Mouse (Mus musculus) small intestine, adult 2 months (tissue): ENCODE measurements around the gene Atad2b. TPM values are rescaled to one million over a fixed set of nuclear protein-coding genes. Genes with fewer than 3 reads are reported as not detected.

Experiments used
- H3K27ac ChIP-seq: fragments of 200-500 bp; 2 replicates; pipeline ENCODE4 v1.5.1; 2012; ENCODE audit warnings: low read depth, low read length, control low read depth, inconsistent platforms; ENCODE audit not compliant: insufficient read depth
- H3K27me3 ChIP-seq: fragments of 200-500 bp; 2 replicates; pipeline ENCODE4 v1.6.1; 2012; ENCODE audit warnings: mild to moderate bottlenecking, moderate library complexity, low read length, inconsistent platforms; ENCODE audit not compliant: control insufficient read depth, insufficient read depth
- H3K36me3 ChIP-seq: fragments of 200-500 bp; 2 replicates; pipeline ENCODE4 v1.6.1; 2012; ENCODE audit warnings: mild to moderate bottlenecking, low read length, control low read depth, inconsistent platforms; ENCODE audit not compliant: control insufficient read depth, insufficient read depth
- H3K4me1 ChIP-seq: fragments of 200-500 bp; 2 replicates; pipeline ENCODE4 v1.6.1; 2012; ENCODE audit warnings: low read length, inconsistent platforms, mixed read lengths; ENCODE audit not compliant: control insufficient read depth, insufficient read depth, insufficient read length
- H3K4me3 ChIP-seq: fragments of 200-500 bp; 2 replicates; pipeline ENCODE4 v1.5.1; 2012; ENCODE audit warnings: low read depth, mild to moderate bottlenecking, control low read depth, inconsistent platforms, low read length, moderate library complexity
- CTCF ChIP-seq: fragments of 200-500 bp; IDR thresholded peaks from 2 replicates; pipeline ENCODE4 v1.5.1; 2012; ENCODE audit warnings: low read depth, mild to moderate bottlenecking, control low read depth, inconsistent platforms, low read length, moderate library complexity, mixed read lengths; ENCODE audit not compliant: insufficient replicate concordance, insufficient read length; ENCODE audit errors: extremely low read depth
- POLR2A ChIP-seq: fragments of 200-500 bp; IDR thresholded peaks from 2 replicates; pipeline ENCODE4 v1.6.1; 2012; ENCODE audit warnings: low read depth, mild to moderate bottlenecking, control low read depth, inconsistent platforms, low read length, moderate library complexity
- WGBS: fragments of 180-500 bp; shearing (Covaris S2); methylation state at CpG from one replicate; pipeline ENCODE4 v1.1.7; 2018; 5-methylcytosine and 5-hydroxymethylcytosine counted together
- polyA plus RNA-seq: library from polyadenylated mRNA; depleted of rRNA; stranded (reverse); fragments of >200 nt; gene quantifications from 2 replicates; pipeline ENCODE4 v1.2.3, GENCODE M21; 2012

Gene Atad2b
- polyA plus RNA-seq, 1 experiment = 19.7 TPM

DNA sequence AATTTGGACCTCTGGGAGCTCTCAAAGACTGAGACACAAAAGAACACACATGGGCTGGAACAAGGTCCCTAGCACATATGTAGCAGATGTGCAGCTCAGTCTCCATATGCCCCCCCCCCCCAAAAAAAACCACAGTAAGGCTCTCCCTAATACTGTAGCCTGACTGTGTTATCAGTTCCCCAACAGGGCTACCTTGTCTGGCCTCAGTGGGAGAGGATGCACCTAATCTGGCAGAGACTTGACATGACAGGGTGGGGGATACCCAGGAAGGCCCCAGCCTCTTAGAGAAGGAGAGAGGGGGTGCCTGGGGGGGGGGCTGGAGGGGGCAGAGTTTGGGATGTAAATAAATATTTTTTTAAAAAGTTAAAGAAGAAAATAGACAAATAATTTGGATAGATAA is 28.4 kb upstream of the Atad2b start:
- Histone ChIP-seq H3K4me1 (no peaks in the 10 kb centered on the region), H3K27me3 (no peaks in the 10 kb centered on the region), H3K4me3 (no peak overlapping the region), H3K27ac (no peak overlapping the region), H3K36me3 (peaks cover 42% of the 10 kb centered on the region)
- no peak for TF ChIP-seq POLR2A
- TF ChIP-seq CTCF = no peak

- Histone ChIP-seq H3K27me3 (no peaks in the 10 kb centered on the region), H3K36me3 (peaks cover 44% of the 10 kb centered on the region), H3K4me1 (no peaks in the 10 kb centered on the region), H3K4me3 (no peak overlapping the region), H3K27ac (no peak overlapping the region)
- no peak for TF ChIP-seq POLR2A
- no peak for TF ChIP-seq CTCF
- 94% methylated on average over 2 of the region's 2 CpGs for WGBS
These were observed 27.9 kb upstream of the Atad2b start for GRCm38 (mm10) chr12:4889251-4889650.

DNA sequence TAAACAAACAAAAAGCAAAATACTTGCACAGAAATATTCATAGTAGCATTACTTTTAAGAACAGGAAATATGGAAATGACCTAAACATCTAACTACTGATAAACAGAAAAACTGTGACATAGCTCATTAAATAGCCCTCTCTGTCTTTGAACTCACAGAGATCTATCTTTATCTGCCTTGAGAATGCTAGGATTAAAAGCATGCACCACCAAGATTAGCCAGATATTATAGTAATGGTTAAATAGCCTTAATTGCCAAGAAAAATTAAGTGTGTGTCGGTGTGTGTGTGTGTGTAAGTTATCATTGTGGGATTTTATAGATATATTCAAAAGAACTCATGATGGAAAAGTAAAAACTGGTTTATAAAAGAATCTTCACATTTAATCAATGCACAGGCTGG is 27.3 kb upstream of the Atad2b start:
- Histone ChIP-seq H3K27ac (no peak overlapping the region), H3K4me3 (no peak overlapping the region)
- 97% methylated on average over 1 of the region's 1 CpGs for WGBS

DNA sequence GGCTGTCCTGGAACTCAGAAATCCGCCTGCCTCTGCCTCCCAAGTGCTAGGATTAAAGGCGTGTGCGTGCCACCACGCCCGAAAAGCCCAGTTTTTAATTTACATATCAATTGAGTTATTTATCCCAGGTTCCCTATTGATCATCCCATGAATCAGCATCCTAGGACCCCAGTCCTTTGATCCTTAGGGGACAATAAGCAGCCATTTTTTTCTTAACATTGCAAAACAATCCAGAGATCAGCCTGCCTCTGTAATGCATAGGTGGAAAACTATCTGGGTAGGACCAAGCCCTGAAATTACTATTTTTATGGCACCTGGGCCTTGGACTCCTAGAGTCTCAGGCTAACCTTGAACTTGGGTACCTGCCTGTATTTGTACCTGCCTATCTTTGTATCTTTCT is 19.1 kb upstream of the Atad2b start:
- WGBS = 91% methylated on average over 5 of the region's 5 CpGs
- TF ChIP-seq CTCF (no peak), POLR2A (no peak)
- H3K36me3 ChIP-seq = peaks cover 22% of the 10 kb centered on the region
- no peaks in the 10 kb centered on the region for H3K27me3 ChIP-seq
- H3K27ac ChIP-seq = no peak overlapping the region
- H3K4me3 ChIP-seq = no peak overlapping the region
- no peaks in the 10 kb centered on the region for H3K4me1 ChIP-seq

More for the DNA sequence above, 27.3 kb upstream of the Atad2b start:
- H3K36me3 ChIP-seq = peaks cover 42% of the 10 kb centered on the region
- TF ChIP-seq POLR2A (no peak), CTCF (no peak)
- H3K4me1 ChIP-seq = no peaks in the 10 kb centered on the region
- no peaks in the 10 kb centered on the region for H3K27me3 ChIP-seq

DNA sequence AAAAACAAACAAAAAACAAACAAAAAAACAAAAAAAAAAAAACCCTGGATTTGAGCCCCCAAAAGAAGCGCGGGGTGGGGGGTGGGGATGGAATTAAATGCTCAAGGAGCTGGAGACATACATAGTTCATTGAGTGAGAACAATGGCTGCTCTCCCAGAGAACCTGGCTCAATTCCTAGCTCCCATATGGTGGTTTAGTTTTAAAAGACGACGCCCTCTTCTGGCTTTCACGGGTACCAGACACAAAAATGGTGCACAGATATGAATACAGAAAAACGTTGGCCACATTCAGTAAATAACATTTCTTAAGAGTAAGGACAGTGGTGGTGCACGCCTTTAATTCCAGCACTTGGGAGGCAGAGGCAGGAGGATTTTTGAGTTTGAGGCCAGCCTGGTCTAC is 11.2 kb upstream of the Atad2b start:
- Histone ChIP-seq H3K27ac (peak overlapping the region; percentile 84), H3K4me1 (no peaks in the 10 kb centered on the region; the same call in 1 of the 2 replicates), H3K36me3 (peaks cover 11% of the 10 kb centered on the region), H3K27me3 (no peaks in the 10 kb centered on the region), H3K4me3 (peak overlapping the region; percentile 29; the same call in 1 of the 2 replicates)
- 57% methylated on average over 7 of the region's 7 CpGs for WGBS
- TF ChIP-seq POLR2A = no peak
- no peak for TF ChIP-seq CTCF

DNA sequence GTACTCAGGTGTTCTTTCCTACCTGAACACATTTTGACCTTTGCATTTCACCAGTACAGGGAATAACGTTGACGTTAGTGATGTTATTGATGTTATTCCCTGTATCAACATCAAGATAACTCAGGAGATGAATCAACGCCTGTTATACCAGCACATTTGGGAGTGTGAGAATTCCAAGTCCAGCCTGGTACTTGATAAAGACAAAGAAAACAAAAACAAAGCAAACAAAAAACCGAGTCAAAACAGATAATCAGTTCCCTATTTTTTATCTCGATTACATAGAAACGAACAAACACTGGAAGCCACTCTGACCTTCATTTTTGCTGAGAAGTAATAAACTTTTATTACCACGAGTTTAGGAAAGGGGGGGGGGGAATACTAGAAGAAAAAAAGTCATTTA is 10.7 kb upstream of the Atad2b start:
- no peaks in the 10 kb centered on the region for H3K27me3 ChIP-seq
- H3K36me3 ChIP-seq = peaks cover 7% of the 10 kb centered on the region
- WGBS = 10% methylated on average over 7 of the region's 7 CpGs
- TF ChIP-seq CTCF (no peak), POLR2A (no peak)
- H3K4me3 ChIP-seq = peak overlapping the region; percentile 93
- H3K4me1 ChIP-seq = no peaks in the 10 kb centered on the region; the same call in 1 of the 2 replicates
- peak overlapping the region; percentile 98 for H3K27ac ChIP-seq

DNA sequence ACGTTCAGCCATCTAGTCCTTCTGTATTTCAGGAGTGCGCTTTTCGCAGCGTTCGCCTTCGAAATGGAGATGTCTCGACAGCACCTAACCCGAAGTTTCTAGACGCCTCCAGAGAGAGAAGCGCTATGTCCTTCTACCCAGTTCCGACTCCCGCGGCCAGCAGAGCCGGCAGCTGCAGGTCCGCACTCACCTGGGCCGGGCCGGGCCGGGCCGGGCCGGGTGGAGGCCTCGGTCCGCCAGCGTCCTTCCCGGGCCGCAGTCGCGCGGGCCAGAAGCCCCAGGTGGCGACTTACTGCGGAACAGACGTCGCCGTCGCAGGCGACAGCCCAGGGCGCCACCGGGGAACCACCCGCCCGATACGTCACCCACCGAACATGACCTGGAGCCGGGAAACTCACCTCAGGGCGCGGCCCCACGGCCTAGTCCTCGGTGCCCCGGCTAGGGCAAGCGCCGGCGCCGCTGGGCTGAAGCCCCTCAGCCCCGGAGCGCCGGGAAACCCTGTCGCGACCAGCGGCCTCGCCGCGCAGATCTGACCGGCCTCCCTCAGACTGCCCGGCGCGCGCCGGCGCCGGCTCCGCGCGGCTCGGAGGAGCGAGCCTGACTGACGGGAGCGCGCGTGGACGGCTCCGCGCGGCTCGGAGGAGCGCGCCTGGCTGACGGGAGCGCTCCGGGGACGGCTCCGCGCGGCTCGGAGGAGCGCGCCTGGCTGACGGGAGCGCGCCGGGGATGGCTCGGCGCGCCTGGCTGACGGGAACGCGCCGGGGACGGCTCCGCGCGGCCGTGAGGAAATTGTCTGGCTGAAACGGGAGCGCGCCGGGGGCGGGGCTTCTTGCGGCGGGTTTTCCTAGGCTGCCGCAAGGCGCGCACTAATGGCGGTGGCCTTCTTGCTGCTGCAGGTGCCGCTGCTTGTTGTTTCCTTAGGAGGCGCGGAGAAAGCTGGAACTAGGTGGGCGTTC is 9.9 kb upstream of the Atad2b start, which contains the start of gene Ubxn2a:
TSS of gene Ubxn2a (minus strand) at position 755 of the 956 bp plus-strand sequence.
- under 1% methylated on average over 125 of the region's 125 CpGs for WGBS
- H3K27ac ChIP-seq = peak within 1 kb of the TSS; percentile 98
- H3K27me3 ChIP-seq = no peaks in the 10 kb centered on the region
- H3K4me1 ChIP-seq = no peaks in the 10 kb centered on the region; the same call in 1 of the 2 replicates
- peaks cover 6% of the 10 kb centered on the region for H3K36me3 ChIP-seq
- H3K4me3 ChIP-seq = peak within 1 kb of the TSS; percentile 93
- peak; percentile 65 for TF ChIP-seq POLR2A
- TF ChIP-seq CTCF = no peak
